Mouse (Mus musculus) heart, adult 2 months (tissue): ENCODE measurements at regions not wholly inside any gene's neighbourhood (a gene's known extent, or its start where the extent isn't known, plus 50 kb on each side); places are given as distances from the start of the nearest gene placed in this dataset.

Source experiments
- CTCF ChIP-seq: fragments of 200-600 bp; IDR thresholded peaks from 2 replicates; pipeline ENCODE4 v1.8.1; 2022; ENCODE audit warnings: antibody characterized with exemption, mild to moderate bottlenecking, moderate library complexity
- EP300 ChIP-seq: fragments of 200-500 bp; IDR thresholded peaks from 2 replicates; pipeline ENCODE4 v1.6.1; 2011; ENCODE audit warnings: low read depth, low read length, control low read depth; ENCODE audit not compliant: insufficient read depth
- POLR2A ChIP-seq: fragments of 200-500 bp; IDR thresholded peaks from 2 replicates; pipeline ENCODE4 v1.6.1; 2011; ENCODE audit warnings: mild to moderate bottlenecking, low read depth, low read length, control low read depth; ENCODE audit not compliant: insufficient read depth

- TF ChIP-seq CTCF = no peak
- TF ChIP-seq POLR2A = no peak
- TF ChIP-seq EP300 = no peak
These were observed 190.4 kb upstream of the Epha3 start for GRCm38 (mm10) chr16:64054346-64054745.
